In the genomic region with DNA sequence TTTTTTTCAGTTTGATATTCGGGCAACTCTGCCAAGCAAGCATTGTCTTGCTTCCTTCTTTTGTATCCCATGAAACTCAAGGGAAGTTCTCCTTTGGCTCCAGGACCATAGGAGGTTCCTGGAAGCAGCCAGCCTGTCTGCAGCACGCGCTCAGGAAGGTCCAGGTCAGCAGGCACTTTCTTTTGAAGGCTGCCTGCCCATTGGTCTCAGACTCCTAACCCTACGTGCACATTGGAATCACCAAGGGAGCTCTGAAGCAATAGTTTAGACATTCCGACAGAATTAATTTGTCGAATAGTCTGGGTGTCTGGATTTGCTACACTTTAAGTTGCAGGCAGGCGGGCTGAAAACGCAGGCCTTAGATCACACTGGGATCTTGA, we compare ENCODE assay signal across 8 mouse cellular contexts. TPM values are rescaled to one million over a fixed set of nuclear protein-coding genes. Genes with fewer than 3 reads are reported as not detected.
DNase-seq lines count a peak whose midpoint lies in the region; ATAC-seq and TF ChIP-seq lines count a peak whose summit lies in the region.

No protein-coding gene starts in this region.

- DNase-seq in heart, postnatal 0 days (ENCODE audit: low spot score), result no peak
- peak; percentile 36 for DNase-seq in limb, embryonic 10.5 days (ENCODE audit: low spot score)
- DNase-seq in c-Kit-positive CD71-positive TER-119-positive erythroid progenitor cells, embryonic 14.5 days (ENCODE audit: low spot score), result no peak
- DNase-seq in cerebellum, postnatal 10 days, result no peak
- no peak for DNase-seq in spleen, adult 12 weeks (ENCODE audit: low spot score)

- TF ChIP-seq CTCF in E14TG2a.4 (conservative IDR thresholded peaks at IDR 0.05; ENCODE audit: low read length), result no peak
- TF ChIP-seq CTCF in bone marrow, adult 2 months (IDR thresholded peaks at IDR 0.05; ENCODE audit: control insufficient read depth, insufficient read depth, low read length), result no peak
- TF ChIP-seq CTCF in heart, postnatal 0 days (IDR thresholded peaks at IDR 0.05; ENCODE audit: low read depth), result no peak

- no peaks in the 10 kb centered on the region for H3K36me3 ChIP-seq in E14TG2a.4 (ENCODE audit: insufficient read depth, low read length)
- no peaks in the 10 kb centered on the region for H3K36me3 ChIP-seq in heart, postnatal 0 days (replicated peaks; ENCODE audit: control insufficient read depth, insufficient read depth, low read length)
- no peaks in the 10 kb centered on the region for H3K36me3 ChIP-seq in limb, embryonic 10.5 days
- no peaks in the 10 kb centered on the region for H3K36me3 ChIP-seq in midbrain, embryonic 15.5 days (replicated peaks)

- no peak for TF ChIP-seq POLR2A in bone marrow, adult 2 months (IDR thresholded peaks at IDR 0.05; ENCODE audit: borderline replicate concordance, control insufficient read depth, low read depth, low read length)

- no peak for ATAC-seq in heart, postnatal 0 days (ENCODE audit: insufficient read depth, low read depth)
- no peak for ATAC-seq in midbrain, embryonic 15.5 days (replicated peaks)

- no peaks in the 10 kb centered on the region for H3K9me3 ChIP-seq in E14TG2a.4 (ENCODE audit: low read length)
- H3K9me3 ChIP-seq in heart, postnatal 0 days (replicated peaks; ENCODE audit: control insufficient read depth, low read length), result no peaks in the 10 kb centered on the region
- H3K9me3 ChIP-seq in limb, embryonic 10.5 days (replicated peaks), result no peaks in the 10 kb centered on the region
- no peaks in the 10 kb centered on the region for H3K9me3 ChIP-seq in midbrain, embryonic 15.5 days

- H3K27me3 ChIP-seq in E14TG2a.4 (ENCODE audit: insufficient read depth, low read length), result peaks cover 60% of the 10 kb centered on the region
- no peaks in the 10 kb centered on the region for H3K27me3 ChIP-seq in heart, postnatal 0 days (ENCODE audit: control insufficient read depth, insufficient read depth, low read length)
- peaks cover 48% of the 10 kb centered on the region for H3K27me3 ChIP-seq in limb, embryonic 10.5 days (ENCODE audit: low read depth, poor library complexity, severe bottlenecking)
- H3K27me3 ChIP-seq in midbrain, embryonic 15.5 days (replicated peaks), result peaks cover 20% of the 10 kb centered on the region

- TF ChIP-seq EP300 in heart, postnatal 0 days (IDR thresholded peaks at IDR 0.05; ENCODE audit: low read depth), result no peak

- peak overlapping the region; percentile 83; the same call in 1 of the 2 replicates for H3K27ac ChIP-seq in bone marrow, adult 2 months (ENCODE audit: control insufficient read depth, insufficient read depth, low read depth, low read length, poor library complexity)
- peak overlapping the region; percentile 71 for H3K27ac ChIP-seq in heart, postnatal 0 days (ENCODE audit: low read depth)
- H3K27ac ChIP-seq in limb, embryonic 10.5 days, result peak overlapping the region; percentile 83
- 0 out of 2 replicates have a peak overlapping the region, but pooled peaks have one; percentile 26 for H3K27ac ChIP-seq in midbrain, embryonic 15.5 days

- peaks cover 23% of the 10 kb centered on the region for H3K4me1 ChIP-seq in E14TG2a.4 (replicated peaks; ENCODE audit: low read depth, low read length)
- no peaks in the 10 kb centered on the region; the same call in 1 of the 2 replicates for H3K4me1 ChIP-seq in bone marrow, adult 2 months (ENCODE audit: control insufficient read depth, insufficient read depth, low read length)
- 0 out of 2 replicates have a peak, but pooled peaks cover 5% of the 10 kb centered on the region for H3K4me1 ChIP-seq in heart, postnatal 0 days (ENCODE audit: control insufficient read depth, insufficient read depth)
- 0 out of 2 replicates have a peak, but pooled peaks cover 14% of the 10 kb centered on the region for H3K4me1 ChIP-seq in limb, embryonic 10.5 days
- peaks cover 7% of the 10 kb centered on the region; the same call in 1 of the 2 replicates for H3K4me1 ChIP-seq in midbrain, embryonic 15.5 days

- peak overlapping the region; percentile 67 for H3K9ac ChIP-seq in heart, postnatal 0 days (replicated peaks; ENCODE audit: low read depth, low read length)
- H3K9ac ChIP-seq in midbrain, embryonic 15.5 days, result 0 out of 2 replicates have a peak overlapping the region, but pooled peaks have one; percentile 48

- H3K4me2 ChIP-seq in heart, postnatal 0 days (ENCODE audit: low read depth, low read length), result peak overlapping the region; percentile 71
- peak overlapping the region; percentile 91 for H3K4me2 ChIP-seq in midbrain, embryonic 15.5 days

- peak overlapping the region; percentile 78 for H3K4me3 ChIP-seq in E14TG2a.4 (replicated peaks; ENCODE audit: low read length)
- H3K4me3 ChIP-seq in bone marrow, adult 2 months (replicated peaks; ENCODE audit: control insufficient read depth, low read depth, low read length), result peak overlapping the region; percentile 79
- H3K4me3 ChIP-seq in heart, postnatal 0 days (ENCODE audit: low read depth, low read length), result peak overlapping the region; percentile 72
- H3K4me3 ChIP-seq in limb, embryonic 10.5 days, result peak overlapping the region; percentile 69
- peak overlapping the region; percentile 58 for H3K4me3 ChIP-seq in midbrain, embryonic 15.5 days

- WGBS in bone marrow, adult 2 months, result 43% methylated on average over 8 of the region's 8 CpGs
- 23% methylated on average over 8 of the region's 8 CpGs for WGBS in heart, postnatal 0 days
- WGBS in limb, embryonic 10.5 days, result 17% methylated on average over 8 of the region's 8 CpGs
- 11% methylated on average over 8 of the region's 8 CpGs for WGBS in midbrain, embryonic 15.5 days

RNA-seq across cellular contexts. Expression of a gene that starts 0.7 kb away (rescaled TPM):
- 4.7 and 10.1 TPM in 2 replicates for polyA plus RNA-seq in bone marrow, adult 2 months (2011; ENCODE audit: insufficient read depth, insufficient read length, low replicate concordance, missing spikeins)
- 6.3 and 8.3 TPM in 2 replicates for total RNA-seq in heart, postnatal 0 days (2014; rRNA removed; ENCODE audit: low replicate concordance)
- 4.2 and 5.1 TPM in 2 replicates for polyA plus RNA-seq in heart, postnatal 0 days (2015; fragmentation: Nextera tagmentation; extraction: Ambion mirVana)
- 1.4 and 1.7 TPM in 2 replicates for polyA plus RNA-seq in limb, embryonic 10.5 days (2016; fragmentation: Nextera tagmentation; extraction: Ambion mirVana)
- polyA plus RNA-seq in midbrain, embryonic 15.5 days (2015; fragmentation: Nextera tagmentation; extraction: Ambion mirVana), result 2.5 and 3.2 TPM in 2 replicates

RNA-seq across cellular contexts. Expression of a gene that starts 21.0 kb away (rescaled TPM):
- 3.0 and 13.2 TPM in 2 replicates for polyA plus RNA-seq in bone marrow, adult 2 months (2011; ENCODE audit: insufficient read depth, insufficient read length, low replicate concordance, missing spikeins)
- 0.08 and 0.11 TPM in 2 replicates for total RNA-seq in heart, postnatal 0 days (2014; rRNA removed; ENCODE audit: low replicate concordance)
- 6.4 and 7.0 TPM in 2 replicates for polyA plus RNA-seq in heart, postnatal 0 days (2015; fragmentation: Nextera tagmentation; extraction: Ambion mirVana)
- 8.5 and 11.9 TPM in 2 replicates for polyA plus RNA-seq in limb, embryonic 10.5 days (2016; fragmentation: Nextera tagmentation; extraction: Ambion mirVana)
- 11.9 and 12.3 TPM in 2 replicates for polyA plus RNA-seq in midbrain, embryonic 15.5 days (2015; fragmentation: Nextera tagmentation; extraction: Ambion mirVana)

Comparison
In these comparisons a context has a peak if more than half of its experiments do, and no peak if none do; other contexts are left out.
1. H3K27ac ChIP-seq: peak in every context shown above with its lines; median percentile 83 in bone marrow, adult 2 months; 83 in limb, embryonic 10.5 days; 71 in heart, postnatal 0 days; 26 in midbrain, embryonic 15.5 days.